Mouse (Mus musculus) brain, embryonic 14.5 days (tissue): Measurements from ENCODE around the gene Dctn2.

Experiments
- CTCF ChIP-seq: fragments of 200-500 bp; IDR thresholded peaks from 2 replicates; pipeline ENCODE4 v1.5.1; 2012; ENCODE audit warnings: inconsistent platforms, mild to moderate bottlenecking, moderate library complexity, borderline replicate concordance; ENCODE audit not compliant: insufficient read depth, insufficient read length; ENCODE audit errors: extremely low read depth
- POLR2A ChIP-seq: fragments of 200-500 bp; IDR thresholded peaks from 2 replicates; pipeline ENCODE4 v1.6.1; 2012; ENCODE audit warnings: mild to moderate bottlenecking, inconsistent platforms, borderline replicate concordance; ENCODE audit not compliant: poor library complexity, insufficient read depth, insufficient read length, severe bottlenecking; ENCODE audit errors: extremely low read depth

- peak; percentile 72; the same call in 1 of the 2 replicates for TF ChIP-seq POLR2A
- no peak for TF ChIP-seq CTCF
Measured at GRCm38 (mm10) chr10:127288800-127289572, 22.8 kb downstream of the Dctn2 start, which contains the start of gene Mbd6.
